Mouse (Mus musculus): ENCODE results near the gene Noct.

GRCm38 (mm10) chr3:51238515-51238914 is 14.3 kb downstream of the Noct start:
- TF ChIP-seq CTCF (IDR thresholded peaks at IDR 0.05; ENCODE audit: control insufficient read depth, insufficient read depth, low read length), result no peak
- no peak for TF ChIP-seq POLR2A (IDR thresholded peaks at IDR 0.05; ENCODE audit: borderline replicate concordance, control insufficient read depth, low read depth, low read length)

Measured in bone marrow, adult 2 months (tissue).